Mouse (Mus musculus) forebrain, embryonic 16.5 days (tissue): ENCODE measurements at regions not wholly inside any gene's neighbourhood (a gene's known extent, or its start where the extent isn't known, plus 50 kb on each side); places are given as distances from the start of the nearest gene placed in this dataset.

Experiments
- ATAC-seq: fragments of 200-750 bp; cut with Nextera tagmentation; 2 replicates; pipeline ENCODE4 v1.8.0; 2017; ENCODE audit warnings: mild to moderate bottlenecking, moderate library complexity
- H3K27ac ChIP-seq: fragments of 300-500 bp; sonication (generic); 2 replicates; pipeline ENCODE4 v1.5.1; 2014; ENCODE audit warnings: low read length, control low read depth
- H3K27me3 ChIP-seq: fragments of 300-500 bp; sonication (generic); replicated peaks from 2 replicates; pipeline ENCODE4 v1.6.1; 2014; ENCODE audit warnings: low read length; ENCODE audit not compliant: control insufficient read depth, insufficient read depth
- H3K36me3 ChIP-seq: fragments of 300-500 bp; sonication (generic); 2 replicates; pipeline ENCODE4 v1.6.1; 2014; ENCODE audit not compliant: control insufficient read depth, insufficient read depth
- H3K4me1 ChIP-seq: fragments of 300-500 bp; sonication (generic); replicated peaks from 2 replicates; pipeline ENCODE4 v1.6.1; 2014; ENCODE audit warnings: low read length; ENCODE audit not compliant: control insufficient read depth, insufficient read depth
- H3K4me2 ChIP-seq: fragments of 300-500 bp; sonication (generic); 2 replicates; pipeline ENCODE4 v1.6.1; 2014; ENCODE audit warnings: mild to moderate bottlenecking, low read length, control low read depth
- H3K4me3 ChIP-seq: fragments of 300-500 bp; sonication (generic); replicated peaks from 2 replicates; pipeline ENCODE4 v1.5.1; 2014; ENCODE audit warnings: mild to moderate bottlenecking, low read length, control low read depth
- H3K9ac ChIP-seq: fragments of 300-500 bp; sonication (generic); replicated peaks from 2 replicates; pipeline ENCODE4 v1.6.1; 2014; ENCODE audit warnings: low read depth, low read length, control low read depth
- H3K9me3 ChIP-seq: fragments of 300-500 bp; sonication (generic); 2 replicates; pipeline ENCODE4 v1.6.1; 2016; ENCODE audit warnings: low read length; ENCODE audit not compliant: control insufficient read depth
- WGBS: fragments of 180-500 bp; shearing (Covaris S2); extraction: QIAGEN DNeasy Blood & Tissue Kit; methylation state at CpG from one replicate; pipeline ENCODE4 v1.1.7; 2014; 5-methylcytosine and 5-hydroxymethylcytosine counted together

GRCm38 (mm10) chr10:68606848-68607247, 65.2 kb upstream of the Cabcoco1 start:
- no peaks in the 10 kb centered on the region for H3K4me1 ChIP-seq
- no peak overlapping the region for H3K27ac ChIP-seq
- H3K9ac ChIP-seq, result no peak overlapping the region
- no peak for ATAC-seq
- no peaks in the 10 kb centered on the region for H3K36me3 ChIP-seq
- H3K27me3 ChIP-seq, result no peaks in the 10 kb centered on the region
- no peak overlapping the region for H3K4me2 ChIP-seq
- no peak overlapping the region for H3K4me3 ChIP-seq
- WGBS, result 47% methylated on average over 2 of the region's 2 CpGs
- no peaks in the 10 kb centered on the region for H3K9me3 ChIP-seq

- Histone ChIP-seq H3K27me3 (no peaks in the 10 kb centered on the region), H3K9me3 (no peaks in the 10 kb centered on the region), H3K9ac (no peak overlapping the region), H3K4me3 (no peak overlapping the region), H3K27ac (no peak overlapping the region), H3K4me1 (no peaks in the 10 kb centered on the region), H3K36me3 (no peaks in the 10 kb centered on the region), H3K4me2 (no peak overlapping the region)
- ATAC-seq, result no peak
- 74% methylated on average over 9 of the region's 9 CpGs for WGBS
Observed at GRCm38 (mm10) chr10:68611906-68612305, 70.2 kb upstream of the Cabcoco1 start.

GRCm38 (mm10) chr10:68612727-68613126, 71.0 kb upstream of the Cabcoco1 start:
- Histone ChIP-seq H3K9me3 (no peaks in the 10 kb centered on the region), H3K36me3 (no peaks in the 10 kb centered on the region), H3K9ac (no peak overlapping the region), H3K4me1 (no peaks in the 10 kb centered on the region), H3K4me3 (no peak overlapping the region), H3K4me2 (no peak overlapping the region), H3K27me3 (no peaks in the 10 kb centered on the region), H3K27ac (no peak overlapping the region)
- WGBS, result 66% methylated on average over 3 of the region's 3 CpGs
- ATAC-seq, result no peak

DNA sequence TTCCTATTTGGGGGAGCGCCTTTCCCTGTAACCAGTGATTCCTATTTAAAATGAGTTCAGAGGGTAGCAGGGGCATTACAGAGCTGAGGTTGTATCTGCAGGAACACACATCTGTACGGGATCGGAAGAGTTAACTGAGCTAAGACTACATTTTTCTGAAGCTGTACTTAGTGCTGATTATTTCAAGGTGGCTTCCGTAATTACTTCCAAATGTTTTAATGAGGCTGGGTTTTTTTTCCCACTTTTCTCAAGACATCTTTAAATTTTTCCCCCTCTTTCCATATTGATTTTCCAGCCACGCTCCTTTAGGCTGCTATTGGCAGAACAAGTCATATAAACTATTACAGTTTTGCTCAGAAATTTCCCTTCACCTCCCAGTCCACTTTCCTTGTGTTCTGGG, 82.1 kb upstream of the Cabcoco1 start:
- no peak overlapping the region for H3K4me3 ChIP-seq

DNA sequence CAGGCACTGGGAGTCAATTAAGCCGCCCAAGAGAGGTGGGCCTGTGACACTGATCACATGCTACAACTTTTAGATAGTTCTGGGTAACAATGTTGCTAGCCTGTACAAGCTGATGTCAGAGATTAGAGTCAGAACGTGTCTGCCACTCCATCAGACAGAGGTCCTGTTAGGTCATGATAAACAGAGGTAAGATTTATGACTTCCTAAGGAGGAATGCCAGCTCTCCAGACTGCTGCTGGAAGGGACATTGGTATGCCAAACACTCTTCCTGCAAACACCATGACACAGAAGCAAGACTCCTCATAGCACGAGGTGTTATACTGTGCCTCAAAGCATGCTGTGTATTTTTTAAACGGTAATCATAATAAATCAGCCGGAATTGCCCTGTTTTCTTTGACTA, 83.6 kb upstream of the Cabcoco1 start:
- H3K27me3 ChIP-seq, result no peaks in the 10 kb centered on the region
- H3K9ac ChIP-seq, result no peak overlapping the region
- no peaks in the 10 kb centered on the region for H3K4me1 ChIP-seq
- WGBS, result 78% methylated on average over 5 of the region's 5 CpGs
- H3K9me3 ChIP-seq, result no peaks in the 10 kb centered on the region
- H3K36me3 ChIP-seq, result no peaks in the 10 kb centered on the region
- no peak overlapping the region for H3K4me3 ChIP-seq
- H3K27ac ChIP-seq, result no peak overlapping the region
- no peak for ATAC-seq
- no peak overlapping the region for H3K4me2 ChIP-seq

More for the DNA sequence above, 82.1 kb upstream of the Cabcoco1 start:
- Histone ChIP-seq H3K4me2 (no peak overlapping the region), H3K9me3 (no peaks in the 10 kb centered on the region), H3K27me3 (no peaks in the 10 kb centered on the region), H3K9ac (no peak overlapping the region), H3K36me3 (no peaks in the 10 kb centered on the region), H3K27ac (no peak overlapping the region), H3K4me1 (no peaks in the 10 kb centered on the region)
- WGBS, result 92% methylated on average over 5 of the region's 5 CpGs
- no peak for ATAC-seq

- no peak for ATAC-seq
- Histone ChIP-seq H3K27me3 (no peaks in the 10 kb centered on the region), H3K4me1 (no peaks in the 10 kb centered on the region), H3K27ac (no peak overlapping the region), H3K9ac (no peak overlapping the region), H3K9me3 (no peaks in the 10 kb centered on the region), H3K4me3 (no peak overlapping the region), H3K4me2 (no peak overlapping the region), H3K36me3 (no peaks in the 10 kb centered on the region)
- 56% methylated on average over 2 of the region's 2 CpGs for WGBS
Observed at GRCm38 (mm10) chr10:68625752-68626151, 84.1 kb upstream of the Cabcoco1 start.

DNA sequence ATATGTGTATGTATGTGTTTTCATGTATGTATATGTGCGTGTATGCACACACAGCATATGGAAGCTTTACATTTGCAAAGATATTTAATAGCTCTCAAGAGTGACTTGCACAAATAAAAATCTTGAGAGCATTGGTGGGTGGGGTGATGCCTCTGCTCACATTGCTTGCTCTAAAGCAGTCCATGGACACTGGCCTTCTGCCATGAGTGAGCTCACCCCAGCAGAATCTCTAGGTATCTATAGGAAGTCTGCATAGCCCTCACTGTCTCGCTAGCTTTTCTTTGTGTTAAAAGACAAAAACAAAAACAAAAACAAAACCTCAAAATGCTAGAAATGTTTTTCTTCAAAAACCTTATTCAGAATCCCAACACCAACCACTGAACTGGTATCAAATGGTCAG, 87.8 kb upstream of the Cabcoco1 start:
- no peak overlapping the region for H3K4me2 ChIP-seq
- ATAC-seq, result no peak
- 77% methylated on average over 2 of the region's 2 CpGs for WGBS
- no peaks in the 10 kb centered on the region for H3K4me1 ChIP-seq
- no peaks in the 10 kb centered on the region for H3K36me3 ChIP-seq
- H3K4me3 ChIP-seq, result no peak overlapping the region
- no peak overlapping the region for H3K27ac ChIP-seq
- H3K9me3 ChIP-seq, result no peaks in the 10 kb centered on the region
- H3K9ac ChIP-seq, result no peak overlapping the region
- H3K27me3 ChIP-seq, result no peaks in the 10 kb centered on the region

DNA sequence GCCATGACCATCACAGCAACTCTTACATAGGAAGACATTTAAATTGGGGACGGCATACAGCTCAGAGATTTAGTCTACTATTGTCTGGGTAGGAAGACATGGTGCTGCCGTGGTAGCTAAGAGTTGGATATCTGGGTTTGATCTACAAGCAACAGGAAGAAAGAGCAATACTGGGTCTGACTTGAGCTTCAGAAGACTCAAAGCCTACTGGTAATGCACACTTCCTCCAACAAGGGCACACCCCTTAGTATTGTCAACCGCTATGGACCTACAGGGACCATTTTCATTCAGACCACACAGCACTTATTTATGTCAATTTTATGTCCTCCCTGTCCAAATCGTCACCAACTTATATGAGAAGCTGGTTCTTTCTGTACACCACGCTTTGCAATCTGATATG, 90.3 kb upstream of the Tmem26 start:
- Histone ChIP-seq H3K36me3 (no peaks in the 10 kb centered on the region), H3K4me3 (no peak overlapping the region), H3K4me2 (no peak overlapping the region), H3K27ac (no peak overlapping the region), H3K4me1 (no peaks in the 10 kb centered on the region), H3K9me3 (no peaks in the 10 kb centered on the region), H3K9ac (no peak overlapping the region), H3K27me3 (no peaks in the 10 kb centered on the region)
- 92% methylated on average over 5 of the region's 5 CpGs for WGBS
- no peak for ATAC-seq

DNA sequence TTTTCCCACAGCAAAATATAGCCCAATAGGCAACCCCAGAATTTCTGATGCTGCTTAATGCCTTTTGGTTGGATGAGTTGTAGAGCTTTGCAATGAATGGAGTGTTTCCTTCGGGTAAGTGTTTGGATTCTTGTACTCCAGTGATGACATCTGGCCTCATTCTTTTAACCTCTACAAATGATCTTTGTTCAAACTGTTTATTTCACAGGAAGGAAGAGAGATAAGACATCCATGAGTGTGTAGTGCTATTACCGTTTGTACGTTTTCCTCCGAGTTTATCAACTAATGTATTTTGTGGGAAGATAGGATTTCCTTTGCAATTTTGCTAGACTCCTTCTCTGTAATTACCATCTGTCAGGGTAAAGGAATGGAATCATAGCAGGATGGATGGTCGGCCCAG, 70.7 kb upstream of the Tmem26 start:
- WGBS, result 85% methylated on average over 5 of the region's 5 CpGs
- Histone ChIP-seq H3K27me3 (no peaks in the 10 kb centered on the region), H3K36me3 (no peaks in the 10 kb centered on the region), H3K4me3 (no peak overlapping the region), H3K4me1 (no peaks in the 10 kb centered on the region), H3K9ac (no peak overlapping the region), H3K9me3 (0 out of 2 replicates have a peak, but pooled peaks cover 2% of the 10 kb centered on the region), H3K4me2 (no peak overlapping the region), H3K27ac (no peak overlapping the region)
- ATAC-seq, result no peak

GRCm38 (mm10) chr10:68655491-68655890, 68.0 kb upstream of the Tmem26 start:
- Histone ChIP-seq H3K4me2 (no peak overlapping the region), H3K9me3 (0 out of 2 replicates have a peak, but pooled peaks cover 2% of the 10 kb centered on the region), H3K9ac (no peak overlapping the region), H3K27ac (no peak overlapping the region), H3K4me1 (no peaks in the 10 kb centered on the region), H3K27me3 (no peaks in the 10 kb centered on the region), H3K4me3 (no peak overlapping the region), H3K36me3 (no peaks in the 10 kb centered on the region)
- WGBS, result 68% methylated on average over 2 of the region's 2 CpGs
- ATAC-seq, result no peak
